Mouse (Mus musculus) retina, embryonic 14.5 days (tissue): ENCODE results near the gene Pabpn1l.
"Not testable (repeated sequence)": the region's sequence is repeated elsewhere in the genome, so short reads cannot be mapped to it uniquely, and the experiment has no call there.

Source experiments
- DNase-seq: peaks from one replicate; pipeline ENCODE4 v3.0.0-alpha.2; 2015; ENCODE audit warnings: low spot score

The Pabpn1l gene

DNA sequence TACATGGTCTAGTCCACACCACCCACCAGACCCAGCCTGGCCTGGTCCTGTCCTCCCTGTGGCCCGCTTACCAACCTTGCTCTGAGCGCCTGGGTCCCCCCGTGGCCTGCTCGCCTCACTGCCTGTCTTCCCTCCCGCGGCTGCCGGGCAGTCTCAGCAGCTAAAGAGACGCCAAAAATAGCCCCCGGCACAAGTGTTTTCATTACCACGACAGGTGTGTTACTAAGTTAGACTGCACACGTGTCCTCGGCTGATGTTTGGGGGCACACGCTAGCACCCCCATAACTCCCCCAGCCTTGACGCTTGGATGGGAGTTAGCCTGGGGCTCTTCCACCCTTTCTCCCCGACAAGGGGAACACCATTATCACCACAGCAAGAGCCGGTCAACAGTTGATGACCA, 23.8 kb upstream of the Pabpn1l start:
- no peak for DNase-seq

DNA sequence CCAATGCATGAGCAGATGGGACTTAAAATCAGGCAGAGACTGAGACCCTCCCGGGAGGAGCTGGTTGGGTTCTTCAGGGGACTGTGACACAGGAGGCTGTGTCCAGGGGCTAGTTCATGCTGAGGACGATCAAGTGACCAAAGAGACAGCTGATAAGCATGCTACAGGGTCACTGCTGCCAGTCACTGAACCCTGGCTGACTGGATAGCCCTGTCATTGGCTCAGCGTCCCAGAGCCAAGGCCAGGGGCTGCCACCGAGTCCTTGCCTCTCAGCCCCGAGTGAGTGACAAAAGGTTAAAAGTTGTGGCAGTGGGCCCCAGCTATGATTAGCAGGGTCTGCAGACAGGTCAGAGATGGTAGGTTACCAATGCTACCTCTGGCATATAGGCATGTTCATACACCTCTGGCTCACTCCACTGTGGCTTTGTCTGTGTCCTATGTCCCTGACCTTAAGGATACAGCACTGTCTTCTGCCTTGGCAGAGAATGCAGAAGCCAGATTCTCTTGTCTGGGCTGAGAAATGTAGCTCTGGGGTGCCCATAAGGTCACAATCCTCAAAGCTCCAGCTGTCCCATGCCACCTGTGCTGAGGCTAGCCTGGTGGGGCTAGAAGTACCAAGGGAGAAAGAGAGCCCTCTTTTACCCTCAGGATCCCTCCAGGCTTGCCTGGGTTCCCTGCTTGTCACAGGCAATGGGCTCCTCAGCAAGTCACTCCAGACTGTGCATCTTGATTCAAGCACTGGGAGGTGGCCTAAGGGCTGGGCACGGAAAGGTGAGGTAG, 21.8 kb upstream of the Pabpn1l start:
- no peak for DNase-seq

DNA sequence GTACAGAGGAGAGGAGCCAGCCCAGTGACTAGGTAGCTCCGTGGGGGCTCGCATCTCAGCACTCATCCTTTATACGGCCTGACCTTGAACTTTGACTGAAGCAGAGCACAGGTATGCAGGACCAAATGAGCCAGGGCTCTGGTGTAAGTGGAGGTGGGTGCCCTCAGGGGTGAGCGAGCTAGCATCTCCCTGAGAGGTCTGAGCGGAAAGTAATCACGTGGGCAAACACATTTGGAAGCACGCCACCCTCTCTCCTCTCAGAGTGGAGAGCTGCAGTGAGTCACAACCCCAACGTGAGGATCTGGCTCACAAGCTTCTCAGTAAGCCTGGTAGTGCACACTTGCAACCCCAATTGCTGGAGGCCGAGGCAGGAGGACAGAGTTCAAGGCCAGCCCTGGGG, 19.5 kb upstream of the Pabpn1l start:
- DNase-seq, result no peak

DNA sequence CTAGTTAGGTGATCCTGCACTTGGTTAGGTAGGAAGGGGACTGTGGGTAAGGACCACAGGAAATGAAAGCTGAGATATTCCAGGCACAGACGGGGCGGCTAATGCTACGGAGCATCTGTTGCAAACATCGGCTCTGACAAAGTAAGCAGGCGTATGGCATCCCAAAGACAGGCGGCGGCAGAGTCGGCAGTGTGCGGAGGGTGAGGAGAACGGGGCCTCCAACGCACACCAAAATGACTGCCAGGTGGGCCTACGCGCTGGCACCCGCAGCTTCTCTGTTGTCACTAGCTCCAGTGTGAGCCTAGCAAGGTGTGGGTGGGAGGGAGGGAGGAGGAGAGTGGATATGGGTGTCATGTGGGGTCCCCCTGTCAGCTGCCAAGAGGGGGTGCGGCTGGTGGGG, 18.9 kb upstream of the Pabpn1l start:
- DNase-seq, result no peak

DNA sequence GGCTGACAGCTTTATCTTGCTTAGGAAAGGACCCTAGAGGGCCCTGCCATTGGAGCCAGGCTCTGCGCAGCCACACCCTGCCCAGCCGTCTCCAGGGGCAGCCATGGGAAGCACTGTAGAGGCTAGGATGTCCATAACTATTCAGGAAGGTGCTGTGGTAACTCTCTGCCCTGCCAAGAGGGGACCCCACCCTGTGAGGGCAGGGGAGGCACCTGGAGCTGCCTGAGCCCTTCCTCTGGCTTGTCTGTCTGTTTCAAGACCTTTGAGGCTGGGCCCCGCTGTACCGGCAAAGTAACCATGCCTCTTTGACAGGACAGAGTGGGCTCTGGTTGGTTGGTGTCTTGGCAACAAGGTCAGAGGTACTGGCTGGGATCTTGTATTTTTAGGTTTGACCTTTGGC, 18.3 kb upstream of the Pabpn1l start:
- no peak for DNase-seq

DNA sequence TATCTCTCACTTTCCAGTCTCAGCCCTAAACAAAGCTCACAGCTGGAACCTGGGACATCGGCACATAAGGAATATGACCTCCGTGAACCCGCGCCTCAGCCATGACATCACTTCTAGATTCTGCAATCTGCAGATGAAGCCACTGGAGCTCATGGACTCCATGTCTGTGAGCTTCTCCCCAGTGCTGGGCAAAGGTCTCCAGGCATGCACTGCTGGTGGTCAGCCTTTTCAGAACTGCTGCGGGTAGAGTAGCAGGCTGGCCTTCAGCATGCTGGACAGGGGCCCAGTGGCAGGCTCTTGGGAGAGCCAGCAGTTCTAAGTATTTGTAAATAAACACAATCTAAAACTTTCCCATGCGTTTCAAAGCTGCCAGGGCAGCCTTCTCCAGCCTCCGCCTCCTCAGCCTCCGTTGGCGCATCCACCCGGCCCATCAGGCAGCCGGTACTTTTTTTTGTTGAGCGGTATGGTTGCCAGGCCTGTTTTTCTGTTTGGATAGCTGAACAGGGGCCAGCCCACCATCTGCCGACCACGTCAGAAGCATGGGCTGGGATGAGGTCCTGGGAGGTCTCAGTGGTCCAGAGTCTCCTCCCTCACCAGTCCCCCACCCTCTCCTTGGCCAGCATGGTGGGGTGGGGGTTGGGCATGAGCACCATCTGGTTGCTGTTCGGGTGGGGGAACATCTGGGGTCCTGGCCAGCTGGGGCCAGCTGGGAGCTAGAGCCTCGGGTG, 17.1 kb upstream of the Pabpn1l start:
- DNase-seq, result peak; percentile 53

DNA sequence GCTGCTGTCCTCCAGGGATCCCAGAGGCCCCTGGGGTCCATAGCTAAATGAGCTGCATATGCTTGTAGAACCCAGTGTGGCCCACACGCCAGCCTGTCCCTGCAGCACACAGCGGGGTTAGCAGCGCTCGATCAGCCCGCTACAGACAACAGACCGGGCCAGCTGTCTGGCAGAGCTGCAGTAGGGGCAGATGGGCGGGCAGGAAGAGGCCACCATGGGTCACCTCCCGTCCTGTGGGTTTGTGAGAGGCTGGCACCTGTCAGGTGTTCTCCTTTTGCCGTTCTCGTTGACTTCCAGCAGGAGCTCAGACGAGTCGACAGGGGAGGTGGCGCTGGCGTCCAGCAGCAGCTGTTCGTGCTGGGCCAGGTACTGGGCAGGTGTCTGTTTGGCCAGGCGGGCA, 16.1 kb upstream of the Pabpn1l start:
- DNase-seq, result peak; percentile 26

DNA sequence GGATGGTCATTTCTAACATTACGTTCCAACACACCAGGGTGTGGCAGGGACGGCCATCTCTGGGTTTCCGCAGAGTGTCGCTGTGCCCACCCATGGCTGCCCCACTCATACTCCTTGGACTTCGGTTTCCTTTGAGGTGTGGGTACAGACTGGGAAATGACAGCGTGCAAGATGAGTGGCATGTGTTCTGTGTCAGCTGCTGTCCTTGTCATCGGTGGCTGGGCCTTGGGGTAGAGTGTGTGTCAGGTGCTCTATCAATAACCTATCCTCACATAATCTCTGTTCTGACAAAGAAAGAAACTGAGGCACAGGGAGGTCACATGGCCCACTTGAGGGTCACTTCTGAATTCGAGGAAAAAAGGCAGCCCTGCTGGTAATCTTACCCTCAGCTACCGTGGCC, 14.7 kb upstream of the Pabpn1l start:
- DNase-seq, result no peak

DNA sequence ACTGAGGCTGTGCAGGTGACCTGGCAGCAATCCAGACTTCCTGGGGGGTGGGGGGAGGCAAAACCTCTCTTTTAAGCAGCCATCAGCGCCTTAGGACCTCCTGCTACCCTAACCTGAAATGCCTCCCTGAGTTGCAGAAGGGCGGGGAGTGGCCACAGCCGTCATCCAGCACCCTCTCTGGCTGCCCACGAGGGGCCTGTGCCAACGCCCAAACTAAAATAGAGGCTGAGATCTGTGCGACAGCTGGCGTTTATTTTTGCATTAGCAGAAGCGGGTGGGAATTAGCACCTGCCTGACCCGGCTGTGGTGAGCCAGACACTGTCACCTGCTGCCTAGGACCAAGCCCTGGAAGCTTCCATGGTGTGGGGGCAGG, 14.2 kb upstream of the Pabpn1l start:
- DNase-seq, result no peak

DNA sequence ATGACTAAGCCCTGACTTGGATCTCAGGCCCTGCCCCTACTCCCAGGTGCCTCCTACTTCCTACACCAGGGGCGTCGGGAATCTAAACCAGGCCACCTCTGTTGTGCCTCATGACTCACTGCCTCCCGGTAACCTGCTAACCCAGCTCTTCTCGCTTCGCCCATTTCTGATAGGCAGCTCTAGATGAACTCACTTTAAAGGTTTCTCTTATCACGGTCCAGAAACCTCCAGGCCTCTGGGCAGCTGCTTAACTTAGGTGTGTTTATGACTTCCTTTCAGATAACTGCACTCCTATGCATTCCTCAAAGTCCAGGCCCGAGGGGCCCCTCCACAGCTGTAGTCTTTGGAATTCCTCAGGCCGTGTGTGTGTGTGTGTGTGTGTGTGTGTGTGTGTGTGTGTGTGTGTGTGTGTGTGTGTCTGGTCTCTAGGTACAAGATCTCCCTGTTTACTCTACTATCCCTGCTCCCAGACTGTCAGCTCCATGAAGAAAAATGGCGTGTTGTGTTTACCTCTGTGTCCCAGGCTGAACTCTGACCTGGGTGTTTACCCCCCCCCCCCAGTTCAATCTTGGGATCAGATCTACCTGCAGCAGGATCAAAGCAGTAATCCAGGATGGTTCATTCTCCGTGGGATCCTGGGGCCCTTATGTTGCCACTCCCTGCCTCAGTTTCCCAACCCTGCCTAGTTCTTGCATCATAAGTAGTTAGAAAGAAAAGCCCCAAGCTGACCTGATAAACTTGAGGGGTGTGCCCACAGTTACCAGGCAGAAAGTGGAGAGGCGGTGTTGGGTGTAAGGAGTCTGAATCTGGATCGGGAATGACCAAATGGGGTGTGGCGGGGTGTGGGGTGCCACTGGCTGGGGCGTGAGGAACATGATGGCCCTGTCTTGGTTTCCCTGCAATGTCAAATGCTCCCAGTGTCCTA, 13.6 kb upstream of the Pabpn1l start:
- no peak for DNase-seq

DNA sequence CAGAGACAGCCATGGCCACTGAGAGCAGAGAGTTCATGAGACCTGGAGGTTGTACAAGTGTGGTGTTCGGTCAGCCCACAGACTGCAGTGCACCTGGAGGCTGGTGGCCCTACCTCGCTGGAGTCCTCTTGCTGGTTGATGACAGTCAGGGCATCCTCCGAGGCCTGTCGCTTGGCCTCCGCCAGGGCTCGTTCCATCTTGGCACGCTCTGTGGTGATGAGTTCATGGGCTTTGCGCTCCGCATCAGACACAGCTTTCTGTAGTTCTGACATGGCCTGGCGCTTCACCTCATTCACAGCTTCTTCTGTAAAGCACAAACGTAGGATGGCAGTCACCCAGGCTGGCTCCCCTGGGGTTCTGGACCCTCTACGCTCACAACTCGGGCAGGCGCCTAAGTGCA, 10.7 kb upstream of the Pabpn1l start:
- no peak for DNase-seq

DNA sequence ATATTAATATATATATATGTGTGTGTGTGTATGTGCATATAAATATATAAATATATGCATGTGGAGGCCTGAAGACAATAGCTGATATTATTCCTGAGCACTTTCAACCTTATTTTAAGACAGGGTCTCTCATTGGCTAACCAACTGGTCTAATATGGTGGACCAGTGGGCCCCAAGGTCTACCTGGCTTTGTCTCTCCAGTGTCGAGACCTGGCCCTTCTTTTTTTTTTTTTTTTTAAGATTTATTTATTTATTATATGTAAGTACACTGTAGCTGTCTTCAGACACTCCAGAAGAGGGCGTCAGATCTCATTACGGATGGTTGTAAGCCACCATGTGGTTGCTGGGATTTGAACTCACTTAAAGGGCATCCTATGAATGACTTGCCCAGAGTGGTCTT, 9.6 kb upstream of the Pabpn1l start:
- not testable (repeated sequence) for DNase-seq

DNA sequence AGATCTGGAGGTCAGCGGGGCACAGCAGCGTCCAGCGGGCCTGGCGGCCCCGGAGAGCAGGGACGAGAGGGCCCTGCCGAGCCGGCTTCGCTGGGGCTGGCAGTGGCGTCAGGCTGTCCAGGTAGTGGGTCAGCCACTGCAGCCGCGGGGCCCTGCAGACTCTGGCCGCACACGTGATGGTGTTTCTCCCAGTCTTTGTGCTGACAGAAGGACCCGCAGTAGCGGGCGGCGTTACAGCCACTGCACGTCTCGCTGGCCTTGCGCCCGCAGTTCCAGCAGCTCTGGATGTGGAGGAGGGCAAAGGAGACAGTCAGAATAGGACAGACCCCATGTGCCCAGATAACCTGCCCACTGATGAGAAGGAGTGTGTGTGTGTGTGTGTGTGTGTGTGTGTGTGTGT, 8.2 kb upstream of the Pabpn1l start:
- DNase-seq, result no peak

DNA sequence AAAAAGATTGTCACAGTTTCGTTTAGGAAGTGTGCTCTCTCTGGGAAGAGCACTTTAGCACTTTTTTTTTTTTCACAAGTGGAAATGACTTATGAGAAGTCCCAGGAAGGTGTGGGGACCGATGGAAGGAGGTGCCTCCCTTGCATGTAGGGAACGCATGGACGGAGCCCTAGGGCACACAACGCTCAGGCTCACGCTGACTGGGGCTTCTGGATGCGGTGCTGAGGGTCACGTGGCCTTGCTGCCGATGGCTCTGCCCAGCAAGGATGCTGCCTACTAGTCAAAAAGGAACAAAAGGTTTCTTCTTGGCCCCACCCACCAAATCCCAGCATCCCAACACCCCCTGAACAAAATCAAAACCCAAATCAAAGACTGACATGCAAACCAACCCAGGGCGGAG, 6.8 kb upstream of the Pabpn1l start:
- no peak for DNase-seq

DNA sequence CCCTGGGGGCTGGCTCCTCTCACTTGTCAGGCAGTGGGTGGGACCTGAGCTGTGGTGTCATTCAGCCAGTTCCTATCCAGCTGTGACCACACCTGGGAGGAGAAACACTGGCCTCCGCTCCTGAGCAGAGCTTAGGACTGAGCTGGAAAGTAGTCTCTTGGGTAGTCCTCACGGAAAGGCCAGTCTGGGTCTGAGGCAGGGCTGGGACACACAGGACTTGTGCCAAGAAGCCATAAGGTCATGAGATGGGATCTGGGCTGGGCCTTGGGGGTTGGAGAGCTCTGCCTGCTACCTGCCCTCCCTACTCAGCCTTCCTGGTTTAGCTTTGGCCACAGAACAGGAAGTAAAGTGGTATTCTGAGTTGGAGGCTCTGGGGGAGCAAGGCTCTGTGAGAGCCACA, 4.4 kb upstream of the Pabpn1l start:
- no peak for DNase-seq

DNA sequence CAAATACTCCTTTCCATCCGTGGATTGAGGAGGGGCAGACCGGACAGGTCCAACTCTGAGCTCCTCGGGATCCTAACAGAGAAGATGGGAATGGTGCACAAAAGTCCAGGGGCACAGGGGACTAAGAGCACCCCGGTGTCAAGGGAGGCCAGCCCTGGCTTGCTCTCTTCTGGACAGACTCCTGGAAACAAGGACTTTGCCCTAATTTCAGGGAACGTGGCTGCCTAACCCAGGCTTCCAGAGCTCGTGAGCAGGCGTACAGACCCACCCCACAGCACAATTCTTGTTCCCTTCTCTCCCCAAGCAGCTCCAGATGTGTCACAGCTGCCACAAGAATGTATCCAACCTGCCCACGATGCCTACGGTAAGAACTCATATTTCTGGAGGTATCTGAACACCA, 3.3 kb upstream of the Pabpn1l start:
- DNase-seq, result no peak

DNA sequence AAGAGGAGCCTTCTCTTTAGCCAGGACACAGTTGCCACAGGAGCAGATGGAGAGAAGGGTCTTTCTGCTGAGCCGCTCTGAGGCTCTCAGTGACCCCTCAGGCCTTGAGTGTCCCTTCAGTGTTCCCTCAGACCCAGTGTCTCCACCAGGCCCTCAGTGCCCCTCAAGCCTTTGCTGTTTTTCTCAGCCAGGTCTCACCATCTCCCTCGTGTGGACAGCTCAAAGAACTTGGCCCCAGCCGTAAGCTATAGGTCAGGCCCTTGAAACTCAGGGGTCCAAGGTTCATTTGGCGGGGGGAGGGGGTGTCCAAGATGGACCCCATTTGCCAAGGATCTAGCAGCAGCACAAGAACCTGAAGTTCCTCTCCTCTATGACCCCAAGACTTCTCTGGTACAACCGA, 2.1 kb upstream of the Pabpn1l start:
- DNase-seq, result no peak

DNA sequence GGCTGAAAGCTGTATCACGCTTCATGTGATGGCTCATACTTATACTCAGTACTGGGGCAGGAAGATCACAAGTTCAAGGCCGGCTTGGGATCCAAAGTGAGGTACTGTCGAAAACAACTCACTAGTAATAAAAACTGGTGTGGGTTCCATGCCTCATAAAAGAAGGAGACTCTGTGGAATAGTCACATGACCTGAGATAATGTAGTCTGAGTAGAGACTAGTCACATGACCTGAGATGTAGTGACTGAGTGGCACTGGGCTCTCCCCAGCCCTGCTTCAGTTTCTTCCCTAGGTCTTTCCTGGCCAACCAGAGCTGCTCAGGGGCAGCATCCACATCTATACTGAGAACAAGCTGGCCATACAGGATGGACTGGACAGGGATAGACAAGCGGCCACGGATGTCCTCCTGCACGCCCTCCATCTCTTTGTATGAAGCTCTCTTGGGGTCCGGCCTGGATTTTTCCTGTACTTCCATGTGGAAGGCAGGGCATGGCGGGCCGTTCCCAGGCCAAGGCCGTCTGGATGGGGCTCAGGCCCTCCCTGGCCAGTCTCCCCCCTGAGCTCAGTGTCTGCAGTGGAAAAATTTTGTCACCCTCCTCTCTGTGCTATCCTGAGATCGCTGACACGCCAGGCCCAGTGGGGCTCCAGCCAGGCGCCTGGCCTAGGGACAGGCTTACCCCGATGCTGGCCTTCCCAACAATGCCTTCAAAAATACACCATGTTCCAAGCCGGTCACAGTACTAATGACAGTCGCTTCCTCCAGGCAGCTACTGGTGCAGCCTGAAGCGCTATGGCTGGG, 1.5 kb upstream of the Pabpn1l start:
- no peak for DNase-seq

DNA sequence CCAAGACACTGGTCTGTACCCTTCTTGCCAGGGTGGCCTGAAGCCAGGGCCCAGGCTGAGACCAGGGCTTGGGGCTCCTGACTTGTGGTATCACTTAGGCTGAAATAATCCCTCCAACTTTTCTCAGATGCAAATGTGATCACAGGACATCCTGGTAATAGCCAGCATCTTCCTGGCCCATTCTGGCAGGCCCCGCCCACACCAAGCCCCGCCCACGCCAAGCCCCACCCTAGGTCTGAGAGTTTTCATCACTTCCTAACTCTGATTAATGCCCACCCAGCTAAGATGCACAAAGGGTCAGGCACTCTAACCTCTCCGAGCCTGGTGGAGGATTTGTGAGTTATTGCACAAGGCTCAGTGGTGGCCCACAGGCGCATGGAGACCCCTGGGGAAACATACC, 2.1 kb downstream of the Pabpn1l start:
- no peak for DNase-seq

DNA sequence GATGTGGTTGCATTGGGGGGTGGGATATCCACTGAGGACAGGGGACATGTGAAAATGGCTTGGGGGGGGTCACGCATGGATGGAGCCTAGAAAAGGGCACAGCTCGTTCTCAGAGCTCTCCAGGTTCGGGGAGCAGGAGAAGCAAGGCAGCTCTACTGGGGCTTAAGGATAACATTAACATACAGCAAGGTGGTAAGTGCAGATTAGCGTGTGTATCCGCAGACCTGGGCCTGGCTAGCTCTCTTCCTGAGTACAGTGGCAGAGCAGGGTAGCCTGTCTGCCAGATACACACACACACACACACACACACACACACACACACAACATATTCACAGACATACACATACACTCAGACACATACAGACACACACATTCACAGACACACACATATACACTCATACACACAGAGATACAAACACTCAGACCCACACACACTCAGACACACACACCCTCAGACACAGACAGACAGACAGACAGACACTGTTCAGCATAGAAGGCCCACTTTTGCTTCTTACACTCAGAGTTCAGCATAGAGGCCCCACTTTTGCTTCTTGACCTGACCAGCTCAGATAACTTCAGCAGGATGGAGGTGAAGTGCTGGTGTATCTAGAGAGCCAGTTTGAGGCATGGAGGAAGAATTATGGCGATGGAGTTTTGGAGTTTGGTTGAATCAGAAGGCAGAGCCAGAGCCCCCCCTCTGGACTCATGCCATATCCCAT, 3.7 kb downstream of the Pabpn1l start:
- no peak for DNase-seq

DNA sequence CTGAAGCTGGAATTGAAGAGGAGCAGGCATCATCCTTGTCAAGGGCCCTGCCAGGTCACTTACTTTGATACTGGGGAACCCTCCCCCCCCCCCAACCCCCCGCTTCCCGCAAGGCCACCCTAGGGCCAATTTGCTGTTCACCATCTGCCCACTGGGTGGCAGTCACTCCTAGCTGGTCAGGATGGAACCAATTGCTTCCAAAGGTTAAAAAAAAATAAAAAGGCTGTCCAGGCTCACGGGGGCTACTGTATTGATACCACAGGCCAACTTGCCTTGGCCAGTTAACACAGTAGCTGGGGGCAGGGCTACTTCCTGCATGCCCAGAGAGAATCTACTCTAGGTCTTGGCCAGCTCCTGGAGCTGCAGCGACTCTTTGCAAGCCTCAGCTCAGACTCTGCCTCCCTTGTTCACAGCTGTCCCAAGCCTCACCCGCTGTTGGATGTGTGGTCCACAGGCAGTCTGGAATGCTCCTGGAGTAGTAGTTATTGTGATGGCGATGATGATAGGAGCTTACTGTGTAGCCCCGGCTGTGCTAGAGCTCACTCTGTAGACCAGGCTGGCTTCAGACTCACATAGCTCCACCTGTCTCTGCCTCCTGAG, 4.5 kb downstream of the Pabpn1l start:
- peak; percentile 83 for DNase-seq
